Mouse (Mus musculus) kidney, postnatal 14 days (tissue): ENCODE measurements at regions not wholly inside any gene's neighbourhood (a gene's known extent, or its start where the extent isn't known, plus 50 kb on each side); places are given as distances from the start of the nearest gene placed in this dataset.
A peak's percentile ranks its signal among the peaks of the same experiment; 100 is the strongest.
"Not testable (repeated sequence)": the region's sequence is repeated elsewhere in the genome, so short reads cannot be mapped to it uniquely, and the experiment has no call there.

Source experiments
- DNase-seq: peaks from one replicate; pipeline ENCODE4 v3.0.0; 2022; ENCODE audit warnings: mixed read lengths

DNA sequence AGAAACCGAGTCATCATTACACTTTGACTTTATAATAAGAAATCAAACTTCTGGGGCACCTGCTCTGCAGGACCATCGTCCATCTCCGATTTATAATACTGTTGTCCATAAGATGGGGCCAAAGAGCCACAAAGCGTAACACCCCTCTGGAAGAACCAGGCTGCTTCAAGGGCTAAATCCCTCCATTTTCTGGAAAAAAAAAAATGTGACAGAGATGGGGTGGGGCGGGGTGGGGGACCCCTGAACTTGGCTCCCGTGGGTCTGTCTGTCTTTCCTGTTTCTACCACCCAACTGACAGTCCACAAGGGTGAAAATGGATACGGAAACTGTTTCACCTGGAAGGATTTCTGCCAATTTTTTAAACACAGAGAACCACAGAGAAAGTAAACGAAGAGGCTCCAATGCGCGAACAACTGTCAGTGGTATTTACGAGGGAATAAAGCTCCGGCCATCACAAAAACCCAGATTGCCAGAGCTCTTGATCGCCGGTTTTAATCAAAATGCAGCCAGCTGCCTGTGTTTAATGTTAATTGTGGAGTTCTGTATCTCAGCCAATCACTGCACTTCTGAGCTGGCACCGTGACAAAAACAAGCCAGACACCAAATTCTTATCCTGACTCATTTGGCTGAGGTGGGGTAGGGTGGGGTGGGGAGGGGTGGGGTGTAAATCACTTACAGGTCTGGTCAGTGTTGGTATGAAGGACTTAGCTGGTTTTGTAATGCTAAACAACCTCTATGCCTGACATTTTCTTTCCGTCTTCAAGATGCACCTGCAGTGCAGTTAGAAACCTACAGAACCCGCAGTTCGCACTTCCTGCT is 122.5 kb upstream of the Dapk1 start:
- peak; percentile 87 for DNase-seq

DNA sequence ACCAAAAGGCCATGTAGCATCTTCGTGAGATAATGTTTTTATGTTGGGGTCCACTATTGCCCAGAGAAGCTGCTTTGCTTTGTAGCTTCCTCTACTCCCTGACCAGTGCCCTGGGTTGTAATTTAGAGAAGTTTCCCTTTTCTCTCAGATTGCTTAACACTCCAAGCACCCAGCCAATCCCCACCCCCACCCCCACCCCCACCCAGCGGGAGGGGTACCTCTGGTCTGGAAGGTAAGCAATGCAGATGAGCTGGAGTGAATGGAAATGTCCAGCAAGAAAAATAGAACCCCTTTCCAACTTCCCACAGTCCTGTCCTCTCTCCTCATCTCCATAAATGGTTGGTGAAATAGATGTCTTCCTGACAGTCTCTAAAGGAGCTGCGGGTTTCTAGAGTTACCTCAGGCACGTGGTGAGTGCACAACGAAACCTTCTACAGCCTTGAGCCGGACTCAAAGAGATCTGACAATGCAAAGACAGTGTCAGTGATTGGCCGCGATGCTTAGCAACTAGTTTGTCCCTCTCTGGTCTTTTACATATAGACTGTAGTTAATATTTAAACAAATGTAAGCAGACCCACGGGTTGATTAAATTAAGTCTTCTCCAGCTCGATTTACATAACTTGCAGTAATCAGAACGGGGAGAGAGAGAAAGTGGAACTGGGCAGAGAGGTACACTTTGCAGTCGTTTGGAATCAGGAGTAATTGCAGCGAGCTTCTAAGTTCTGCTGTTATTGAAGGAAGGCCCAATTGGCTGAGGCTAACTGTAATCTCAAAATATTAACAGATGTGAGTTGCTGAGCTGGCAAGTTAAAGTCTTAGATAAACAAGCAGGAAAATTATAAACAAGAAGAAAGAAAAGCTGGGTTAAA is 121.7 kb upstream of the Dapk1 start:
- DNase-seq = peak; percentile 58

DNA sequence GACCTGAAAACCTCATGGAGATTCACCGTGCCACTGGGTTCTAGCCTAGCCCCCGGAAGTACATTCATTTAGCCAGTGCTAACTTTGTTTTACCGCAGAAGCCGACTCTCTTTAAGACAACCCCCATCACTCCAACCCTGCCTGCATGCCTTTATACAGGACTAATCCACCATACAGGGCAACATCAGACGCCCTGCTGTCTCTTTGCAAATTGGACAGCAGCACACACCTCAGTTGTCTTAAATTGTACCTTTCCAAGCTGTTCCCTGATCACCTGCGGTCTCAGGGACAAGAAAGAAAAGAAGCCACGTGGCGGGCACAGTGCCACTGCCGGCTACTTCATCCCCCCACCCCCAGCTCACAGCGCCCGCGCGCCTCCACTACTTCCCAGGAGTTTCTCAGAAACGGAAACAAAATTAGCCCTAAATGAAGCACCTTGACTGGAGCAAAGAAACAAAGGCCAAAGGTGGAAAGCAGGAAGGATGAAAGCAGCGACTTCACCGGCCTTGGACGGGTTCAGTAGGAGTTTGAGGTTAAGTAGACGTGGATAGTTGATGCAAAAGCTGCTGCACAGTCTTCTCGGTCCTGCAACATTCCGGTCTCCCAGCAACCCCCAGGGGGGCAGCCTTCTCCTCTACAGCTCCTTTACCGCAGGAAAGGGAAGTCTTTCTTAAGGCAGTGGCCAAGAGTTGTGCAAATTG is 120.9 kb upstream of the Dapk1 start:
- DNase-seq = peak; percentile 63

DNA sequence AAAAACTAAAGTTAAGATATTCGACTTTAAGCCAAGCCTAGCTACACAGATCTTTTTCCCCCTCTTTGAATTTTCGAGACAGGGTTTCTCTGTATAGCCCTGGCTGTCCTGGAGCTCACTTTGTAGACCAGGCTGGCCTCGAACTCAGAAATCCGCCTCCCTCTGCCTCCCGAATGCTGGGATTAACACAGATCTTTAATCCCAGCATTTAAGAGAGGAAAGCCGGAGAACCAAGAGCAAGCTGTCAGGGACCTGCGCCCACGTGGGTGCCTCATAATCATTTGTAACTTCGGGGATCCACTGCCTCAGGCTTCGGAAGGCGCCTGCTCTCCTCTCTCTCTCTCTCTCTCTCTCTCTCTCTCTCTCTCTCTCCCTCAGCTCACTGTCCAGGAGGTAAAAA is 120.3 kb upstream of the Dapk1 start:
- DNase-seq = not testable (repeated sequence)

DNA sequence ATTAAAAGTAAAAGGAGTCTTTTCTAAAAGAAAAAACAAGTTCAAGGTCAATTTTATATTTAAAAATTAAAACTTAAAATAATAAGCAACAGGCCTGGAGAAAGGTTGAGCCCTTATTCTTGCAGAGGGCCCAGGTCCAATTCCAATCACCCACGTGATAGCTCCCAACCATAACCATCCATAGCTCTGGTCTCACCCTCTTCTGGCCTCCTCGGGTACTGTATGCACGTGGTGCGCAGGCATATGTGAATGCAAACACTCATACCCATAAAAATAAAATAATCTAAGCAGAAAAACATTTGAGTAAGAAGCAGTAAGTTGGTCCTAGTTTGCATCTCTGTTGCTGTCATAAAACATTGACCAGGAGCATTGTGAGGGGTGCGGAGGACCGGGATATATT is 119.8 kb upstream of the Dapk1 start:
- DNase-seq = no peak

DNA sequence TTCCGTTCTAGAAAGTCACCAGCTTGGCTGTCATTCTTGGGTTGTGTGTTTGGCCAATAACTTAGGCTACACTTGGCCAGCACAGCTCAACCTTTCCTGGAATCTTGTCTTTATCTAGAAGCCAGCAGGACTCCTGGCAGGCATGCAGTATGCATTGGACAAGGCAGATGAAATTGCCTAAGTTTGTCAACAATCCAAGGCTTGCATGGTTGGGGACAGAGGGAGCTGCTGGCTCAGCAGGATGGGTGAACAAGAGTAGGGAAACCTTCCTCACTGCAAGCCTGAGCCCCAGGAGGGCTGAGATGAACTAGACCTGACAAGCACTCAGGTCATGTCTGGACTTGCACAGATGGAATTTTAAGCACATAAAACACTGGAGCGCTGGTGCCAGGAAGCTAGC is 115.6 kb upstream of the Dapk1 start:
- DNase-seq = peak; percentile 53

DNA sequence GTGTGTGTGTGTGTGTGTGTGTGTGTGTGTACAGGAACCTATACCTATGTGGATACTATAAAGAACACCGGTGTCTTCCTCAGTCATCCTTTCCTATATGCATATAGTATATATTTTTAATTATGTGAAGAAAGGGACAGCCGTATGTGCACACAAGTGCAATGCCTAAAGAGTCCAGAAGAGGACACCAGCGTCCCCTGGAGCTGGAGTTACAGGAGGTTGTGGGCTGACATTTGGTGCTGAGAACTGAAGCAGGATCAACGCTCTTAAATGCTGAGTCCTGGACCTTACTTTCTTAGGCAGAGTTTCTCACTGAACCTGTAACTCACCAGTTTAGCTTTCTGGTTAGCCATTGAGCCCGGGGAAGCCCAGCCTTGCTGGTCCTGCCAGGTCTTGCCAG is 114.9 kb upstream of the Dapk1 start:
- no peak for DNase-seq

DNA sequence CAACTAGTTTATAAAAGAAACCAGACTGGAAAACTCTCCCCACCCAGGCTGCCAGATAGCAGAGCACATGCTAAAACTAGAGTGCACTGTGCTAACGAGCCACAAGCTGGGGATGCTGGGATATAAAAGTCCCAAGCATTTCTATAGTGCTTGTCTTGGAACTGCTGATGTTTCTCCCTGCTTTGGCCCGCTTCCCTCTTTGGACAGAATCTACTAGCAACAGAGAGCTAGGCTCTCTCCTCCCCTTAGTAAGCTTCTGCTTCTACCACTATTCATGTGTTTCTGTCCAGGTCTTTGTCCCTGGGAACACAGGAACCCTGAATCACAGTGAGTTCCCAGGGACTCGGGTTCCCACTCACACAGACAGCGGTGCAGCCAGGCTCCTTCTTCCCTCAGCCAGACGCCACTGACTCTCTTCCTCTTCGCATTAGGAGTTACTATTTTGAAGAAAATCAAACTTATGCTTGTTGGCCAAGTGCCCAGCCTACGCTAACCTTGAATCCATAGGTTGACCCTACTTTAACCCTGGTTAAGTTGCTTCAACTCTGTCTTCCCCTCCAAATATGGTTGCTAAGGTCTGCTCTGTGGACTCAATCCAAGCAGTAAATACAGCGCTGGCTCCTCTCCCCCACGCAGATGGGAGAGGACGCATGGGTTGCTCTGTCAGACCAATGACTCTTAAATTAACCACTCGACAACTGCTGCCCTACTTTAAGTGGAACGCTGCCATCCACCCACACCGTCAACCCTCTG is 113.4 kb upstream of the Dapk1 start:
- DNase-seq = peak; percentile 43

DNA sequence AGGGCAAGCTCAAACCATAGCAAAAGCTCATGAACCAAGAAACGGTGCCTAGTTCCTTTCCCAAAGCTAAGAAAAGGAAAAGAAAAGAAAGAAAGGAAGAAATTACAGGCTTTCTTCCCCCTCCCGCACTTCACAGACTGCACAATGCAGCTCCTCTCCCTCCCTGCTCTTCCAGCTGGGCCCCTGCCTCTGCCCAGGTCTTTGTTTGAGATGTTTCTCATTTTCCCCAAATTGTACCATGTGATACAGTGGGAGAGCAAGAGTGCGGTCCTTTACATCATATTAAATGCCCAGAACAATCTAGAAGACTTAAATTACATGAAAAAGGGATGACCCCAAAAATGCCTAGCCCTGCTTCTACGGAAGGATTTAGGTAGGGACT is 112.9 kb upstream of the Dapk1 start:
- no peak for DNase-seq

DNA sequence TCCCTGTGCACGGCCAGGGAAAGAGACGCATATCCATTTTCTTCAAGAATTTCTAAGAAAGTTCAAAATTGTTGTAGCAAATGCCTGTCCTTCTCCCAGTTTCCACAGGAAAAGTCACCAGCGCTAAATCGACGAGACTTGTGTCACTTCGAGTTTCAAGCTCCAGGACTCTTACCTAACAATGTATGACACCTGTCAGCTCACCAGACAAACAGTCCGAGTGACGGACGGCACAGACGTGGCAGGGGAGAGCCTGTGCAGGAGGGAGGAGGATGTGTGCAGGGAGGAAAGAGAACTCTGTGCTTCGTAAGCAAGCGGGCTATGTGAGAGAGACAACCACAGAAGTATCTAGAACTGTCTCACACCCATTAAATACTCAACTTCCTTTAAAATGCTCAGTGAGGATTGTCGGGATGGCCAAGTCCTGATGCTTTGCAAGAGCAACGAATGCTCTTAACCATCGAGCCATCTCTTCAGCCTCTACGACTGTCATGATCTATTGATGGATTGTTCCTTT is 109.7 kb upstream of the Dapk1 start:
- no peak for DNase-seq

DNA sequence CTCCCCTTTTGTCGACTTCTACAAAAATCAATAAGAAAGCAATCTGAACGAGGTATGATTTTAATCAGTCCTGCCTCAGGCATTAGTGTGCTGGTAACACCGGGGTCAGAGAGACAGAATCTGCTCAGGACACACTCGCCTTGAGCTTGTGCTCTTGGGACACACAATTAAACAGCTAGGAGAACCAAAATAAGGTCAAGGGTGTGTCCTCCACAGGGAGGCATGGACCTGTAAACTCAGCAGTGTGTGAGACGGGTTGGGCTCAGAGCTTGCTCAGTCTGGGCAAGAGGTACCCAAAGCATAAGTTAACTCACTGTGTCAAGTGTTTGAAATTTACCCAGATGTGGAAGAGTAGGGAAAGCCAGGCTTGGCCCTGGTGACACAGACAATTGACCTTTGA is 107.9 kb upstream of the Dapk1 start:
- no peak for DNase-seq

DNA sequence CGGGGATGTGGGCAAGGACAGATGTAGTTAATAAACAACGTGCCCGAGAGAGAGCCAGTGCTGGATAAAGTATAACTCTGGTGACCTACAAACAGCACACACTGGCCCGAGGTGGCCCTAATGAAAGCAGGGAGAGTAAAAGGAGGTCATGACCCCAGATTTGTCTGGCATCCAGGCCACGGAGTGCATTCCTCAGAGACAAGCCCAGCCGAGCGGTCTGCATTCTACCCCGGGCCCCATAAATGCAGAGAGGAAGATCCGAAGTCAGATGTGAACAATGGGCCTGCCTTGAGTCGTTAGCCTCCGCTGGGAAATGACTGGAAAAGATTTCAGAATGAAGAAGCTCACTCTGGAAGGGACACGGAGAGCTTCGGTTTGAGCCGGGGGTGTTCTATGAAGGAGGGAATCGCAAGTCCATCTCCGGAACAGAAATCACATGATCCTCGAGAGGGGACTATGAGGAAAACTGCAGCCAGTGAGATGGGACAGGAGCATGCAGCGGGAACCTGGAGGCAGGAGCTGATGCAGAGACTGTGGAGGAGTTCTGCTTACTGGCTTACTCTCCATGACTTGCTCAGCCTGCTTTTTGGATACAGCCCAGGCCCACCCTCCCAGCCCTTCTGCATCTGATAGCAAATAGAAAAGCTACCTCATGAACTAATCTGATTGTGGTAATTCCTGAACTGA is 103.9 kb upstream of the Dapk1 start:
- peak; percentile 88 for DNase-seq

DNA sequence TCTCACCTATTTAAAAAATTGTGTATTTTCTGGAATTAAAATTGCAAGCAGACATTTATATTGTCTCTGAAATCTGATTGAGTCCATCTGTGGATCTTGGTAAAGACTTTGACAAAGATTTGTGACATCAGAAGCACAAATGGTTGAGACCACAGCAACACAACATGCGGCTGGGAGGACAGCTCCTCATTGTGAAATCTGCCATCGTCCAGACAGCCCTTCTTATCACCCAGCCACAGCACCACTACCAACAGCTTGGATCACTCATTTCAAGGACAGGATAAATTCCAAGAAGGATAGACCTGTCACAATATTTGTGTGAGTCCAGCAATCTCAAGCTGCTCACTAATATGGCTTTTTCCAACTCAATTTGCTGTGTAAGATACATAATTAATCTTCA is 97.6 kb upstream of the Dapk1 start:
- DNase-seq = no peak

DNA sequence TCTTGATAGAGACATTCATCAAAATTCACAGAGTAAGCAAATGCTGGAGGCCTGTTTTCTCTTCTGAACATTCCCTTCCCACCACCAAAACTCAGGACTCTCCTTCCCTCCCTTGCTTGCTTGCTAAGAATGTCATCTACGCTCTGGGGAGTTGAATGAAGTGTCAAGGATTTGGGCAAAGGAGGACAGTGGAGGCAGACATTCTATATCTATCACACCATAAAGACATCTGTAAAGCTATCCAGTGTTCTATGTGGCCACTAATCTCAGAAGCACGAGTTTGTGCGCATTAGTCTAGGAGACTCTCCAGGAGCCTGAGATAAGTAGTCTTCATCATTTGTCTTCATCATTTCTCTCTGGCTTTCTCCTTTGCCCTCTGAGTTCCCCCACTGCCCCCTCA is 94.1 kb upstream of the Dapk1 start:
- no peak for DNase-seq

DNA sequence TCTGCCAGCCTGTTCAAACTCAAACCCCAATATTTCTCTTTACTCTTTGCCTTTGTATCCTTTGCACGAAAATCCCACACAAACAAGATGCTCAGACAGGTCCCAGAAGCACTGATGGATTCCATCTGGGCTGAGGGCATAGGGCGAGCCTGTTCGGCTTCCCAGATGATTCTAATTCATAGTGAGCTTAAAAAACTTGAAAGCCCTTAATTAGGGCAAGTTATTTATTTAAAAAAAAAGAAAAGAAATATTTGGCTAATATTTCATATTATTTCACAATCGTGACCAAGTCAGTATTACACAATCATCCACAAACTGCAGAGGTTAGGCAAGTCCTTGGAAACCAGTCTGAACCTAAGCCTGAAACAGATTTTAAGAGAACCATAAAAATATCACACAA is 93.7 kb upstream of the Dapk1 start:
- peak; percentile 67 for DNase-seq

DNA sequence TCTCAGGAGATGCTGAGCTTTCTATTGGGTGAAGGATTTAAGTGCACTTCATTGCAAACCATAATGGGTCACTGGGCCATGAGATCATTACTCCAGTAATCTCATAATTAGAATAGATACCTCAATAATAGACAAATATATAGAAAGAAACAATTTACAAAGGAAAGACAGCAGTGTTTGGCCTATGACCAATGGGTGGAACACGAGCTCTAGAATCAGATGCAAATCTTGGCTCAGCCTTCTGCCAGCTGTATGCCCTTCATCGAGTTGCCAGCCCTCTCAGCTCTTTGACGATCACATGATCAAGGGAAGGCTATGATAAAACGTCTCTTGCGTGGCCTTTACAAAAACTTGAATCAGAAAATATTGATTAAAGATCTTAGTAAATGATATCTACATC is 92.9 kb upstream of the Dapk1 start:
- no peak for DNase-seq

DNA sequence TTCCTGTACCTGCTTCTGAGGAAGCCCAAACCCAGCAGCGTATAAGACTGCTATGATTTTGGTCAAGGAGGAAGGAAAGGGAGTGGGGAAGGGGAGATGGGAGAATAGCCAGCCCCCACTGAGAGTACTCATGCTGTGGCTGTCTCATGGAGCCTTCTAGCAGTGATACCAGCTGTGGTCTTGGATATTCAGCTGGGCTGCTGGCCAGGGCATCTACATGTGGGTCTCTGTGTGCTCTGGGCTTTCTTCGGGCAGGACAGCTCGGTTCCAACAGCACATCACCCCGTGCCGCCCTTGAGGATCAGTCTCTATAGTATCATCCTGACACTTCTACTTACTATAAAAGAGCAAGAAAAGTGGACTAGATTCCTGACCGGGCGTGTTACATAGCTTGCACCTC is 90.6 kb upstream of the Dapk1 start:
- no peak for DNase-seq

DNA sequence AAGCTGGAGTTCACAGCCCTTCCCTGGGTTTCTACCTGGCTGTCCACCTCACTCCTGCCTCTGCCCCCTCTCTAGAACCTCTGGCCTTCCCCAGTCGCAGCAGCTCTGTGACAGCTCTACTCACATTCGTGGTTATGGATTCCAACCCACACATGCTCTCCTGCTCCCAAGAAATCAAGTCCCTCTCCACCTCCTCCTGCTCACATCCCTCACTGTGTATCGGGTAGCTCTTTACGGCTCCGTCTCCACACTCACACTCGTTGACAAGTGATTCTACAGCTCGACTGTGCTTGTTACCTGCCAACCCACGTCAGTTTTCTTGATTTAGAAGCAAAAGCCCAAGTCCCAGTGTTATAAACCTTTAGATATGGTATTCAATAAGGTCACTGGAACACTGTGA is 90.1 kb upstream of the Dapk1 start:
- DNase-seq = no peak

DNA sequence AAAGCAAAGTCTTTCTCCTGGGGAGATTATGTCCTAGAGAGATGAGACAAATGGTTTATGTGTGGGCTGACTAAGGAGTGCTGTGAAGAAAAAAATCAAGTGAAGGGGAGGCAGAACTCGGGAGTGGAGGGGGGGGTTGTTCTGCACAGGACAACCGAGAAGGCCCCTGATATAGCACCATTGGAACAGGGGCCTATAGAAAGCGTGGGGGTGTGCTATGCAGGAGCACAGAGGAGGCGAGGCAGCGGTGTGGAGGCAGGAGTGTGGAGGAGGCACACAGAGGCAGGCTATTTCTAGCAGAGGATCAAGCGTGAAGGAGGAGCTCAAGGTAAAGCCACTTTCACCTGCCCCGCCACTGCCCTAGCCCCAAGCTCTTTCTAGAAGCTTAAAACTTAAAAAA is 88.0 kb upstream of the Dapk1 start:
- peak; percentile 22 for DNase-seq

DNA sequence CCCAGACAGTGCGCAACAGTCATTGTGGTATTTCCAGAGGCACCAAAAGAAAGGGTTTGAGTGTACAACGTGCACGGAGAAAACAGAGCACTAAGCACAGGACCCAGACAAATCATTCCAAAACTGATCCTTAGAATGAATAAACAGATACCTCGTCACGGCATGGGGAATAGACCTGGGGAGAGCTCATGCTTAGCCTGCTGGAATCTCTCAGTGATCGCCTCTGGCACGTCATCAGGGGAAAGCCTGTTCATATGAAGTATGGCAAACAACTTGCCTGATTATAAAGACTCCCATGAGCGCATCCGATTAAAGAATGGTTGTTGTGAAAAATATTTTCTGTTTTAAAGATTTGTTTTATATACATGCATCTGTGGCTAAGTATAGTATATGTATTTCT is 86.9 kb upstream of the Dapk1 start:
- no peak for DNase-seq

DNA sequence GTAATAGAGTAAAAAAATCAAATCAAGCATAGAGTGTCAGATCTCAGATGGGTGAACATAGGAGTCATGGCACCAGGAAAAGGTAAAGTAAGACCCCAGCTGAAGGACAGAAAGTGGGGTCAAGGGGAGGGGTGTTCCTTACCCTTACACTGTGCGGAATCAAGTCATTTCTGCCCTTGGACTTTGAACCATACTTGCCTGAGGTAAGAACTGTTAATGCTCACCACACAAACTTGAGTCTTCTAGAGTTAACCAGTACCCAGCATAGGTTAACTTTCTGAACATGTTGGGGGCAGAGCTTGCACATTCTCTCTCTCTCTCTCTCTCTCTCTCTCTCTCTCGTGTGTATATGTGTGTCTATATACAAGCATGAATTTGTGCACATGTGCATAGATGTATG is 83.7 kb upstream of the Dapk1 start:
- DNase-seq = no peak

DNA sequence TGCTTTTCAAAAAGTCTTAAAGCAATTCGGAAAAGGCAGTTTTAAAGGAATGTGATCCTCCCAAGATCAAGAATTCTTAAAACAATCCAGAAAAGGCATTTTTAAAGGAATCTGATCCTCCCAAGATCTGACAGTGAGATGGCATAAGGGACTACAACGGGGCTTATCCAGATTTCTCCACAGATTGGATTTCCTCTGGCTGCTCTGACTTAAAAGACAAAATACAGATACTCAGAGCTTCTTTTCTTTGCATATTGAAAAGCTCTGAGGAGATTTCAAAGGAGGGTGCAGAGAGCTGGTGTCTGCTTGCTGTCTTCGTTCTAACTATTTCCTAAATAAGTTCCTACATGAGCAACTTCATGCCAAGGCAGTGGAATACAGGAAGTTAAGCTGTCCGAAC is 82.0 kb upstream of the Dapk1 start:
- no peak for DNase-seq
